Mouse (Mus musculus): ENCODE data around the gene Cacnb2.
"Not testable (repeated sequence)": the region's sequence is repeated elsewhere in the genome, so short reads cannot be mapped to it uniquely, and the experiment has no call there.

Gene Cacnb2

DNA sequence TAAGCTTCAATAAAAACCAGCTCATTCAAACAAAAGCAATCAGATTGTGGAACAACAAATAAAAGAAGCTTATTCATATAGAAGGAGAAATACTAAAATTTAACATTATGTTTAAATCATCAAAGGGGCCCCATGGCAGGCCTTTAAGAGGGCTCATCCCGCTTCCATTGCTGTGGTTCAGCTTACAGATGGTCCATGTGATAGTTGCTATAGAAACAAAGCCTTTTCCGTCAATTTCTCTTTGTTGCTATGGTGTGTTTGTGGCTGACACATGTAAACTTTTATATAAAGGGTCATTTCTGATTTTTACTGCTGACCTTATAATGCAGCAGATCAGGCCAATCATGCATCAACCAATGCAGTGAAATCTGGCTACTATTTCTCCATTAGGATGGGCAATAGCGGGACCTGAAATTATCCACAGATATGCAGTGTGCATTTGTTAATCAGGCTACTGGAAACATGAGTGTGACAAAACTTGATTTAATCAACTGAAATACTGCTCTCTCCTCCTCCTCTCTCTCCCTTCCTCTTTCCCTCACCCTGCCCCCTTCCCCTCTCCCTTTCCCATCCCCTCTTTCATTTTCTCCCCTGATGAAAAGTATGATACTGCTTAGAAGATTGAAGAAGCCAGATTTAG lies 54.4 kb downstream of the Cacnb2 start:
- DNase-seq (ENCODE audit: low spot score in 2 of 2): no peak

DNA sequence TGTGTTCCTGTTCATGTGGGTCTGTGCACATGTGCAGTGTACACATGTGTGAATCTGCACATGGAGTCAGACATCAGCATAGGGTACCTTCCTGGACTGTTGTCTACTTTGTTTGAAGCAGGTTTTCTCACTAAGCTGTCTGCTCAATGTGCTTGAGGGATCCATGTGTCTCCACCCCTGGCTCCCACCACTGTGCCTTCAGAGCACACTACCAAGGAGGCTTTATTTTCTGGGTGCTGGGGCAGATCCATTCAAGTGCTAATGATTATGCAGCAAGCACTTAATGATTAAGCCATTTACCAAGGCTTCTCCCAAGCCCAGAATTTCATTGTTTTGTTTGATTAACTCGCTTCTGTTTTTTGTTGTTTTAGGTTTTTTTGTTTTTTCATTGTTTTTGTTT lies 62.3 kb downstream of the Cacnb2 start:
- DNase-seq (ENCODE audit: low spot score in 2 of 2): no peak

- no peak for DNase-seq (ENCODE audit: low spot score in 2 of 2)
Observed at GRCm38 (mm10) chr2:14672117-14672516, 69.2 kb downstream of the Cacnb2 start.

DNA sequence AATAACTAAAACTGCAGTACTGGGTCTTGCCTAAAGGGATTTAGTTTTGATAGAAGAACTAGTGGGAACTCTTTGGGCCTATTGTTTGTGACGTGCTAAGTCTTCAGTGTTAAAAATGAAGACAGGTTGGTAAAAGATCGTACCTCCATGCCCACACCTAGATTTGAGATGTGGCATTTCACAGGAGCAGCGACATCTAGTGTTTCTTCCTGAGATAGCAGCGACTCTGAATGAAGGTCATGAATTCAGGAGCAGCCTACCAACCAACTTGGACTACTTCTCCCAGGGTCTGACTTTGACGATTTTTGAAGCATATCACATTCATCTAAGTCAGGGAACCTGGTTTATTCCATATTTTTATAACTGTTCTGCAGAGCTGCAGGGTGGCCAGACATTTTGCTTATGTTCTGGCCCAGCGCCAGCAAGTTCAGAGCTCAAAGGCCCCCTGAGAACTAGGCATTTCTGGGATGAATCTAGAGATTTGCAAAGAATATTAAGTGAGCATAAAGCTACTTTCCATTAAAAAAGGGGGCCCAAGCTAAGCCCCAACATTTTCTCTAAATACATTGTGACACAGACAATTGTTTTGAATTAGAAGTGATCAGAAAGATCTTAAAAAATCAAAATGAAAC lies 74.1 kb downstream of the Cacnb2 start:
- DNase-seq (ENCODE audit: low spot score in 2 of 2): no peak

DNA sequence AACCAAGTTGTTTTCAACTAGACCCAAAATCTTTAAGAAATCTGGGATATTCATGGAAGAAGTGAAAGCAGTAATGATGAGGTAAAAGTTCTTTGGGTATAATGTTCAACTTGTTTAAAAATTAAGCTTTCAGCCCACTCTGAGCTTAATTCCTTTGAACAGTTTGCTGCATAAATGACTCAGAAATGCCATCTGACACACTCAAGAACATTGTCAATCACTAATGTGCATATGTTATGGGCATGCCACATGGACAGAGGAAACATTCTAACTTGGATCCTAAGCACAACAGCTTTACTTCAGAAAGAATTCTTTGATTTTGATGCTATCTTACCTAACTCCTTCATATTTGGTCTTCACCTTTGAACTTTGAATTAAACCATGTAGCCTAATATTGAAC lies 81.3 kb downstream of the Cacnb2 start:
- DNase-seq (ENCODE audit: low spot score in 2 of 2): no peak

GRCm38 (mm10) chr2:14702973-14703645 lies 100.2 kb downstream of the Cacnb2 start:
- DNase-seq (ENCODE audit: low spot score in 2 of 2): no peak

DNA sequence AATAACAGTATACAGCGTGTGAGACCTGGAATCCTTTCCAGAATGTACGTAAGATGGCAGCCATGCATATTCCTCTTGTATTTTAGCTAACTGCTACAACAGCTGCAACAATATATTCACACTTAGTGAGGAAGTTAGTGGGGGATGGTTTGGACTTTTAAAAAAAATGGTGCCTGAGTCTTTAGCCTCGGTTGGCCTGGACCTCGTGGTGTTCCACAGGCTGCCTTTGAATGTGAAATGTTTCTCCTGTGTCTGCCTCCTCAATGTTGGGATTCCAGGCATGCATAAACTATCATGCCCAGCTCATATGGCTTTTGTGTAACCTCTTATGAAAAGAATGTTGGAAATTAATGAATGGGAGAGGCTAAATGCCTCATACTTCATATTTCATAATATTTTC lies 100.8 kb downstream of the Cacnb2 start:
- no peak for DNase-seq (ENCODE audit: low spot score in 2 of 2)

DNA sequence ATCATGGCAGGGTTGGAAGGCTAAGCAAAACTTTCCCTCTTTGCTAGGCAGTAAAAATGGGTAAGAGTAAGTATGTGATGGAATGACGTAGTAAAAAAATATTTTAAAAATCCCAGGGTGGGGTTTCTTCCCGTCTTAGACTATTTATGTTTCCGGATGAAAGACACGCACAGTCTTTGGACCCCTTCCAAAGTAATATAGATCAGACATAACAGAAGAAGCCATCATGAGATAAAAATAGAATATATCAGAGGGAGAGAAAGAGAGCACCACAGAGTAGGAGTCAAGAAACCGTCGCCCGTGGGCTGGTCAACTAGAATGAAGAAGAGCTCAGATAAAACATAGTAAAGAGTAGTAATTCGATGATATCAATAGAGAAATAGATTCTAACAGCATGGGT lies 107.4 kb downstream of the Cacnb2 start:
- no peak for DNase-seq (ENCODE audit: low spot score in 2 of 2)

DNA sequence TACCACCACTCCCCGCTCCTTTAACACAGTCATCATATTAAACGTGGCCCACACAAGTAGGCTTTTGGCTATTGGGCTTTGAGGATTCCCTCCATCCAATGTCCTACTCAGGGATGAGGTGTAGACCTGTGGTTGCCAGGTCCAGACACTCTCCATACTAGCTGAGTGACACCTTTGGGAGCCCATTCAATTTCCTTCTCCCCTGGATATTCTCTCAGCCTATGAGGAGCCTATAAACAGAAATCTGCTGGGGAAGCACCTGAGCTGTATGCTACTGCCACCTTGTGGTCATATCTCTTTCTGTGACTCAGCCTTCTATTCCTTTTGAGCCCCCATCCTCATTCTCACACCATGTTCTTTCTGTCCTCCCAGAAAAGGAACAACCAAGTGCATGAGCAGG lies 108.9 kb downstream of the Cacnb2 start:
- no peak for DNase-seq (ENCODE audit: low spot score in 2 of 2)

DNA sequence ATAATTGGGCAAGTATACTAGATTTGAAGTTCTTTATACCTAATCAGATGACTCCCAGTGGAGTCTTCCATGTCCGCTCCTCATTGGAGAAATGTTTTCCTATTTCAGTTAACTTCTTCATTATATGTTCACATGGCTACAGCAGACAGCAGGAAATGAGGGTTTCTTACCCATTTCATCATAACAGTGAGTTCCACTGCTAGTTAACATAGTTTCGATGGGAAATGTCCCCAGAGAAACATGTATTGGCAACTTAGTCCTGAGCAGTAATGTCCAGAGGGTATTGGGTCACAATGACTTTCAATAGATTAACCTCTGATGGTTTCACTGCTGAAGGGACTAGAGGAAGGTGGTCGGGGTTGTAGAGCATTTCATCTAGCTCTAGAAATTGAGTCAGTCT lies 110.2 kb downstream of the Cacnb2 start:
- DNase-seq (ENCODE audit: low spot score in 2 of 2): no peak

DNA sequence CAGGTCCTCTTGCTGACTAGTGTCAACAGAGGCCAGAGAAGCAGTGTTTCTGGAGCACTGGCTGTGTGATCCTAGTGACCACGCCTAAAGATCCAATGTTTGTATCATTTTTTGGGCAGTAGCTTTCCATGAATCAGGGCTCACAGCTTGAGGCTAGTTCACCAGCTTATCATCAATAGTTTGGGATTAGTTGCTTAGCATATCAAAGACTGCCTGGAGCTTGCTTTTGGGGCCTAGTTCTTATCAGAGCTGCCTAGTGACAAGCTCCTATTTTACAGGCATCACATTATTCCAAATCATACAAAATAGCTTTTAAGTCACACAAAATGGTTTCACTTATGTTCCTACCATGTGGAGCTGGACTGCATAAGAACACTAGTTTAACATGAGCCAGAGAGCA lies 113.8 kb downstream of the Cacnb2 start:
- no peak for DNase-seq (ENCODE audit: low spot score in 2 of 2)

DNA sequence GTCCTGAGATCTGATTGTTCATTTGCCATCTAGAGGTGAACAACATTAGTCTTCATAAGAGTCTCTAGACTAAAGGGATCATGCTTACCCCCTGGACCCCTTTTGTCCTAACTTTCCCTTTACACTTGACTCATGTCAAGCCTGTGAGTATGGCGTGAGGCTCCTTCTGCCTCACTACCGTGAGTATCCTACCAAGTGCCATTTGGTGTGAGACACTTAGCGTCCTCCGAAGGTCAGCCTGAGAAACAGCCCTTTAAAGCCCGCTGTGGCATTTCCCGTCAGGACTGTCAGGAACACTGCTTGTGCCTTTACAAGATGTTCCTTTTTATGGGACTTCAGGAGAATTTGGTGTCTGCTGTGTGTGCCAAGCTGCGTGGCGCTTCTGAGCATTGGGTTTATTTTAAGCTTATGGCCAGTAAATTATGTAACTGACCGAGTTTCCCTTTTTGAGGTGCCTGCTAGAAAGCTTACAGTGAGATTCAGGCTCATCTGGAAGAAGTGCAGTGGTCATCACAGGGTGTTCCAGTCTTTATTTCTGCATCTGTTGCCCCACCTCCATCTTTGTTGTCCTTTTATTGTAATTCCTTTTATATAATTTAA lies 116.3 kb downstream of the Cacnb2 start:
- DNase-seq (ENCODE audit: low spot score in 2 of 2): no peak

- DNase-seq (ENCODE audit: low spot score in 2 of 2): no peak
Observed at GRCm38 (mm10) chr2:14725437-14725836, 122.5 kb downstream of the Cacnb2 start.

DNA sequence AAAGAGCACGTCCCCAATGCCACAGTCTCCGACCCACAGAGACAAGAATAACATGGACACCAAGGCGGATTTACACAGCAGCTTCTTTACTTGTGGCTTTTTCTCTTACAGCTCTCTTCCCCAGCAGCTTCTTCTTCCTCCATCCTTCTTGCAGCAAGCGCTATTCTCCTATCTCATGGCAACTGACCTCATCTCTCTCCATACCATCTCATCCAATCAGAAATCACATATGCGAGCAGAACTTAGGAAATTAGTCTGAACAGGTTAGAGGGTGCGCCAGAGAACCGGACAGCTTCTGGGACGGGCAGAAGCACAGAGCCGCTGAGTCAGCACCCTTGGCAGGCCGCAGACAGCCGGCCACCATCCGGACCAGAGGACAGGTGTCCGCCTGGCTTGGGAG lies 123.7 kb downstream of the Cacnb2 start:
- DNase-seq (ENCODE audit: low spot score in 2 of 2): not testable (repeated sequence)

DNA sequence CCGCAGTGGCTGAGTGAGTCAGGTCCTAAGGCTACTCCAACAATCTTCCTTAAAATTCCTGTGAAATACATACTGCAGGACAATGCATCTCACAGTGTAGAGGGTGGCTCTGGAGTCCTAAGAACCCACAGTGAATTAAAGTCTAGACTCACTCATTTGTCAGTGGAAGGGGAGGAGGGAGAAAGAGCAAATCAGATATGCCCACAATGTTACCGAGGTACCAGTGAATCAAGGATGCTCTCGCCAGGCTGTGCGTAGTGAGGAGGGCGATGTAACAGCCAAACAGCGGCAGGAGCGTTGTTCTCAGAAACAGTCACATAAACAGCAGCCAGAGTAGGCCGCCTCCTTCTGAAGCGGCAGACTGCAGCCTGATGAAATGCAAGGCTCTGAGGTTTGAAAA lies 136.0 kb downstream of the Cacnb2 start:
- DNase-seq (ENCODE audit: low spot score in 2 of 2): no peak

DNA sequence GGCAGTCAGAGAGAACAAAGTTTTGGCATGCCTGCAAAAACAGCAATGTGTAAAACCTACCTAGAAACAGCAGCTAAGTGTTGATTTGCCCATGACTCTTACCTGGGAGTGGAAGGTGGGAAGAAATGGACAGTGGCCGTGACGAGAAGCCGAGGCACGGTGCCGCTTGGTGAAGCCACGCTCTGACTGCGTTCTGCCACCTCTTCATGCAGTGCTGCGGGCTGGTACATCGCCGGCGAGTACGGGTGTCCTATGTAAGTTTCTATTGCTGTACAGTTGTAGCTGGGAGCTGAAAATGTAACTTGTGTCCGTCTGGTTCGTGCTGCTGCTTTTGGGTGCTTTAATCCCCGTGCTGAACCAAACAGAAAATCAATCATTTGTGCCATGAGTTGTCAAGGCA lies 136.6 kb downstream of the Cacnb2 start:
- DNase-seq (ENCODE audit: low spot score in 2 of 2): no peak

DNA sequence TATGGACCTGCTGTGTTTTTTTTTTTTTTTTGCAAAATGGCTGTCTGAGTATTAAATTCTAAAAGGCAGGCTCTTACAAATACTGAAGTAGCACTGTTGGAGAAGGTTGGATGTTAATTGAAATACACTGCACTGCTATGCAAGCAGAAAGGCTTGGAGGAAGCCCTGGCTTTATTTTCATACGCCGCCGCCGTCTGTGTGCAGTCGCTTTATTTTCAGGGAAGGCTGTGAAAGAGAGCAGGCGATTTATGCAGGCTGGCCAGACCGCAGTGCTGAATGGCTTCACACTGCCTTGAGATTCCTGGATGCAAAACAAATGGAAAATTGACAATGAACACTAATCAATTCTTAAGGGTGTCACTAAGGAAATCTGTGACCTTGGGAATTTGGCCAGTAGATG lies 137.5 kb downstream of the Cacnb2 start:
- DNase-seq (ENCODE audit: low spot score in 2 of 2): no peak

- no peak for DNase-seq (ENCODE audit: low spot score in 2 of 2)
Observed at GRCm38 (mm10) chr2:14744761-14745160, 141.9 kb downstream of the Cacnb2 start.

DNA sequence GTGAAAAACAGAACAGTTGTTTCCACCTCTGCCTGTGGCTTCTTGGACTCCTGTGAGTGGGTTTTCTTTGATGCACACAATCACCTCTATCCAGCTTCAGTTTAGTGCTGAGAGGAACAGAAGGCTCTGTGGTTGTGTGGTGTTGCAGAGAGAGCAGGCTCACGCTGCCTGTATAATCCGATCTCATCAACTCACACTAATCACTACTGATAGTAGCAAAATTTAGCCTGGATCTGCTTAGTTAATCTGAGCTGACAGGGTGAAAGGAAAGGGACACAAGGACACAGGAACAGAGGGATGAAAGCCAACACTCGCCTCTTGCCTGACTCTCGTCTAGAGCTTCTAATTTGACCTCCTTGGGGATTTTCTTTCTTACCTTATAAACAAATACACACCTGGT lies 160.0 kb downstream of the Cacnb2 start:
- no peak for DNase-seq (ENCODE audit: low spot score in 2 of 2)

DNA sequence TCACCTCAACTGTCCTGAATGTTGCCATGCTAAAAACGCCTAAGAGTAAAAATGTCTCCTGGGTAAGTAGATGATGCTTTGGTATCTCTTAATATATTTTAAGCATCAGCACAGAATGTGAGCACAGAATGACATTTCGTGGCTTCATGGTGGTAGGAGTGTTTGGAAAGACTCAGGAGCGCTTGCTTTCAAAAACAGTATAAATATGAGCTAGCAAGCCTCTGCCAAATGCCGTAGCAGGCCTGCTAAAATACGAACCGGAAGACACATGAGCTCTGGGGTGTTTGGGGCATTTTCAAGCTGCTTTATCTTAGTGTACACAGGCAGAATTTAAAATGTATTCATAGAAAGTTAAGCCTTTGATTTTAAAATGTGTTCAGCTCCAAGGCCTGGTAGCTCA lies 161.0 kb downstream of the Cacnb2 start:
- DNase-seq (ENCODE audit: low spot score in 2 of 2): no peak

DNA sequence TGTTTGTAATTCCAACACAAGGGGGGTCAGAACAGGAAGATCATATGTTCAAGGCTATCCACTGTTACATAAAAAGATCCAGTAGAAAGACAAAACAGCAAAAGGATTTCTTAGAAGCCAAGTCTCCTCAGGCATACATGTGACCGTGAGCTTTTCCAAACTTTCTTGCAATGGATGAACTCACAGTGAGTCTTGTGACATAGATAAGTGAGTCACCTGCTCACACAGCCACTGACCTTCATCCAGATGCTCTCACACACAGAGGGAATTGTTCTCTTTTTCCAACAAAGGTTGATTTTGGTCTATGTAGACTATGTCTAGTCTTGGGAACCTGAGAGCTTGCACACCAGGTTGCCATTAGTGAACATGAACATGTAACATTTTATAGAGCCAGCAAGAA lies 166.6 kb downstream of the Cacnb2 start:
- DNase-seq (ENCODE audit: low spot score in 2 of 2): no peak

GRCm38 (mm10) chr2:14770635-14771034 lies 167.7 kb downstream of the Cacnb2 start:
- no peak for DNase-seq (ENCODE audit: low spot score in 2 of 2)

DNA sequence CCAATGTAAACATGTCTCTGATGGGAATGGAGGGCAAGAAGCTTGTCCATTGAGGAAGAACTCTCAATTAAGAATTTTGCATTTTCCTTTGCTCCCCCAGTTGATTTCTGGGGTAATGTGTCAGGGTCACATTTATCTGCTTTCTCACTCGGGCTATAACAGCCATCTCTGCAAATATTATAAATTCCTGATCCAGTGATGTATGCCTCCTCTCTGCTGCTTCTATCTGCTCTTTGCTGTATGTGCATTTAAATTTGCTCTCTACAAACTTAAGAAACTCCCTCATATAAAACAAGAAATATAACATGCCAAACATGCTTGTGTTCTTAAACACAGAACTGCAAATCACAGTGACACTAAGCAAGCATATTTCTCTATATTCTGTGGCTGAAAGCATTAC lies 171.5 kb downstream of the Cacnb2 start:
- DNase-seq (ENCODE audit: low spot score in 2 of 2): no peak
